Mouse (Mus musculus): ENCODE results near the gene Mtch2.
A peak's percentile ranks its signal among the peaks of the same experiment; 100 is the strongest.
"Not testable (repeated sequence)": the region's sequence is repeated elsewhere in the genome, so short reads cannot be mapped to it uniquely, and the experiment has no call there.

Mtch2 gene

GRCm38 (mm10) chr2:90866524-90866923, 19.6 kb downstream of the Mtch2 start:
- peak; percentile 89 for DNase-seq

- DNase-seq, result no peak
Observed at GRCm38 (mm10) chr2:90870136-90870601, 23.2 kb downstream of the Mtch2 start.

GRCm38 (mm10) chr2:90871180-90871961, 24.4 kb downstream of the Mtch2 start:
- peak; percentile 72 for DNase-seq

GRCm38 (mm10) chr2:90874025-90874424, 27.1 kb downstream of the Mtch2 start:
- no peak for DNase-seq

GRCm38 (mm10) chr2:90875239-90875638, 28.3 kb downstream of the Mtch2 start:
- DNase-seq, result no peak

GRCm38 (mm10) chr2:90877584-90878259, 30.8 kb downstream of the Mtch2 start:
- DNase-seq, result no peak

GRCm38 (mm10) chr2:90879419-90879818, 32.5 kb downstream of the Mtch2 start:
- no peak for DNase-seq

GRCm38 (mm10) chr2:90880144-90880785, 33.3 kb downstream of the Mtch2 start:
- DNase-seq, result no peak

- DNase-seq, result no peak
Observed at GRCm38 (mm10) chr2:90881824-90882223, 34.9 kb downstream of the Mtch2 start.

GRCm38 (mm10) chr2:90885218-90886041, 38.5 kb downstream of the Mtch2 start, which contains the start of gene C1qtnf4:
TSS of gene C1qtnf4 (plus strand) at chr2:90885860.
- peak; percentile 66 for DNase-seq

GRCm38 (mm10) chr2:90886436-90886835, 39.5 kb downstream of the Mtch2 start:
- no peak for DNase-seq

- DNase-seq, result no peak
Observed at GRCm38 (mm10) chr2:90887627-90888026, 40.7 kb downstream of the Mtch2 start.

GRCm38 (mm10) chr2:90889550-90890548, 42.9 kb downstream of the Mtch2 start:
- peak; percentile 62 for DNase-seq

GRCm38 (mm10) chr2:90893673-90894298, 46.8 kb downstream of the Mtch2 start:
- DNase-seq, result no peak

- DNase-seq, result not testable (repeated sequence)
Observed at GRCm38 (mm10) chr2:90894299-90894677, 47.3 kb downstream of the Mtch2 start.

GRCm38 (mm10) chr2:90903398-90903797, 56.4 kb downstream of the Mtch2 start:
- DNase-seq, result no peak

- peak; percentile 88 for DNase-seq
Observed at GRCm38 (mm10) chr2:90904076-90904855, 57.3 kb downstream of the Mtch2 start, which contains the start of the genes Kbtbd4 and Ndufs3. TSS of gene Kbtbd4 (plus strand) at chr2:90904740. TSS of gene Ndufs3 (minus strand) at chr2:90904827.

GRCm38 (mm10) chr2:90904856-90905224, 57.9 kb downstream of the Mtch2 start:
- no peak for DNase-seq

GRCm38 (mm10) chr2:90906721-90907120, 59.8 kb downstream of the Mtch2 start:
- no peak for DNase-seq

- DNase-seq, result no peak
Observed at GRCm38 (mm10) chr2:90910861-90911260, 63.9 kb downstream of the Mtch2 start.

All from cerebellum, adult 9-10 months (tissue).